Mouse (Mus musculus): Measurements from ENCODE around the gene Ppt2. TPM values are rescaled to one million over a fixed set of nuclear protein-coding genes. Genes with fewer than 3 reads are reported as not detected.
A peak's percentile ranks its signal among the peaks of the same experiment; 100 is the strongest.

Gene Ppt2
- total and polyA plus RNA-seq, 2 experiments = 22.5 to 38.5 TPM

DNA sequence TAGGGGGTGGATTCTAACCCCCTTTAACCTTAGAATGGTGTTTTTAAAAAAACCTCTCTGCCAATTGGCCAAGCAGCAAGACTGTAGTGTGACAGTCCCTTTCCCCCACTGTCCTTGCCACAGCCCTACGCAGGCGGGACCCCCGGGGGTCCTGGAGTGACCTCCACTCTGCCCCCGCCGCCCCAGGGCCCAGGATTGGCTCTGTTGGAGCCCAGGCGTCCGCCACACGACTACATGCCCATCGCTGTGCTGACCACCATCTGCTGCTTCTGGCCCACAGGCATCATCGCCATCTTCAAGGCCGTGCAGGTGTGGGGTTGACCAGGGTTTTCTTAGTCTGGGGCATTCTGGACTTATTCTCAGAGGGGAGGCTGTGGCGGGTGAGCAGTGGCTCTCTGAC, 3.3 kb upstream of the Ppt2 start:
- H3K27ac ChIP-seq (replicated peaks; ENCODE audit: insufficient read depth, low read depth, low read length) = no peak overlapping the region
- H3K4me3 ChIP-seq (ENCODE audit: insufficient read depth, low read depth, low read length) = no peak overlapping the region

DNA sequence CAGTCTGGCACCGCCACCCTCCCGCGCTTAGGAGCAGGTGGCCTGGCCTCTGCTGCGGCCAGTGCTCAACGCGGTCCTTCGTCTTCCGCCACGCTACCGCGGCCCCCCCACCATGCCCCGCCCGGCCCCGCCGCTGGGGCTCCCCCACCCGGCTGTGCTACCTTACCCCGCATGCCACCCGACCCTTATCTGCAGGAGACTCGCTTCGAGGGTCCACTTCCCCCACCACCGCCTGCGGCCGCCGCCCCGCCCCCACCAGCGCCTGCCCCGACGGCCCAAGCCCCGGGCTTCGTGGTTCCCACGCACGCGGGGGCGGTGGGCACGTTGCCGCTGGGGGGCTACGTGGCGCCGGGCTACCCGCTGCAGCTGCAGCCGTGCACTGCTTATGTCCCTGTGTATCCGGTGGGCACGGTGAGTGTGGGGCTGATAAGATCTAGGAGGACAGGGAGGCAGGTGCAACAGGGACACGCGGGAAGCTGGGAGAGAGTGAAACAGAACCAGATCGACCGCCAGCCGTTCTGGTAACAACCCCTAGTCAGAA, 2.5 kb upstream of the Ppt2 start:
- Histone ChIP-seq H3K79me2 (ENCODE audit: control insufficient read depth, insufficient read depth, low read length) (no peaks in the 10 kb centered on the region), H3K27ac (replicated peaks; ENCODE audit: insufficient read depth, low read depth, low read length) (no peak overlapping the region), H3K4me1 (ENCODE audit: control insufficient read depth, insufficient read depth, low read length) (0 out of 2 replicates have a peak, but pooled peaks cover 5% of the 10 kb centered on the region), H3K36me3 (ENCODE audit: control insufficient read depth, insufficient read depth, low read length) (no peaks in the 10 kb centered on the region), H3K4me3 (ENCODE audit: insufficient read depth, low read depth, low read length) (peak overlapping the region; percentile 22; the same call in 1 of the 2 replicates), H3K27me3 (ENCODE audit: control insufficient read depth, insufficient read depth, low read length) (no peaks in the 10 kb centered on the region), H3K9ac (ENCODE audit: low read depth, low read length) (peak overlapping the region; percentile 48; the same call in 1 of the 2 replicates)
- no peak for DNase-seq (ENCODE audit: extremely low read depth, low read depth, low spot score)
- 8% methylated on average over 43 of the region's 48 CpGs for WGBS
- TF ChIP-seq POLR2A (IDR thresholded peaks at IDR 0.05; ENCODE audit: extremely low read depth, insufficient read depth, low read length) (no peak), CTCF (IDR thresholded peaks at IDR 0.05; ENCODE audit: low read depth, low read length) (no peak)

More for the DNA sequence above, 3.3 kb upstream of the Ppt2 start:
- Histone ChIP-seq H3K4me1 (ENCODE audit: control insufficient read depth, insufficient read depth, low read length) (no peaks in the 10 kb centered on the region), H3K79me2 (ENCODE audit: control insufficient read depth, insufficient read depth, low read length) (no peaks in the 10 kb centered on the region), H3K9ac (ENCODE audit: low read depth, low read length) (0 out of 2 replicates have a peak overlapping the region, but pooled peaks have one; percentile 16), H3K27me3 (ENCODE audit: control insufficient read depth, insufficient read depth, low read length) (no peaks in the 10 kb centered on the region), H3K36me3 (ENCODE audit: control insufficient read depth, insufficient read depth, low read length) (no peaks in the 10 kb centered on the region)
- no peak for TF ChIP-seq POLR2A (IDR thresholded peaks at IDR 0.05; ENCODE audit: extremely low read depth, insufficient read depth, low read length)
- no peak for TF ChIP-seq CTCF (IDR thresholded peaks at IDR 0.05; ENCODE audit: low read depth, low read length)
- DNase-seq (ENCODE audit: extremely low read depth, low read depth, low spot score) = no peak
- 27% methylated on average over 12 of the region's 12 CpGs for WGBS

DNA sequence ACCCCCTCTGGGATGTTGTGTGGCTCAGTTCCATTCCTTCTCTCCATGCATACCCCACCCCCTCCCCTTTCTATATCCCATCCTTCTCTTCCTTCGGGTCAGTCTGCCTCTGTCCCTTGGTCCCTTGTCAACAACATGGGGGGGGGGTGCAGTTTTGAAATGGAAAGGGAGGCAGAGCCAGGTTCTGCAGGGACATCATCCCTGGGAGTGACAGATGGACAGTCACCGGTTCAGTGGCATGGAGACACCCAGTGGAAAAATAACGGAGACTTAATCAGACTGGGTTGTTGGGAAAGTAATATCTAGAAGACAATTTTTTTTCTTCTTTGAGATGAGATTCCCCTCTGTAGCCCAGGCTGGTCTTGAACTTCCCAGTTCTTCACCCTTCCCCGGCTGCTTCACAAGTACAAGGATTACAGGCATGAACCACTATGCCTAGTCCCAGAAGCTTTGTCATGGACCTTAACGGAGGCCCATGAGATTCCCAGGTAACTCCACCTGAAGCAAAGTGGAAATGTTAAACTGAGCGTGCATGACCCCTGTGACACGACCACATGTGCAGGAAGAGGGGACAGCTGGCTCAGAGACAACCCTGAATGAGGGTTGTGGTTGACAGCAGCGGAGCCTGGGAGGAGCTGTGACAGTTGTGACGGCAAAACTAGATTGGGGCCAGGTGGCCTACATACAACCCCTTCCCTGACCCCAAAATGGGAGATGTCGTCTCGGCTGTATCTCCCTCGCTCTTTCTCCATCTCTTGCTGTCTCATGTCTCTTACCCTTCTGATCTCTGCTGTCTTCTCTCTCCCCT, 1.7 kb upstream of the Ppt2 start:
- H3K27me3 ChIP-seq (ENCODE audit: control insufficient read depth, insufficient read depth, low read length) = no peaks in the 10 kb centered on the region
- H3K9ac ChIP-seq (ENCODE audit: low read depth, low read length) = no peak overlapping the region
- no peaks in the 10 kb centered on the region for H3K79me2 ChIP-seq (ENCODE audit: control insufficient read depth, insufficient read depth, low read length)
- no peak overlapping the region for H3K4me3 ChIP-seq (ENCODE audit: insufficient read depth, low read depth, low read length)
- H3K36me3 ChIP-seq (ENCODE audit: control insufficient read depth, insufficient read depth, low read length) = peaks cover 2% of the 10 kb centered on the region; the same call in 1 of the 2 replicates
- 68% methylated on average over 12 of the region's 12 CpGs for WGBS
- 0 out of 2 replicates have a peak, but pooled peaks cover 5% of the 10 kb centered on the region for H3K4me1 ChIP-seq (ENCODE audit: control insufficient read depth, insufficient read depth, low read length)
- H3K27ac ChIP-seq (replicated peaks; ENCODE audit: insufficient read depth, low read depth, low read length) = no peak overlapping the region
- DNase-seq (ENCODE audit: extremely low read depth, low read depth, low spot score) = no peak
- TF ChIP-seq CTCF (IDR thresholded peaks at IDR 0.05; ENCODE audit: low read depth, low read length) (no peak), POLR2A (IDR thresholded peaks at IDR 0.05; ENCODE audit: extremely low read depth, insufficient read depth, low read length) (no peak)

DNA sequence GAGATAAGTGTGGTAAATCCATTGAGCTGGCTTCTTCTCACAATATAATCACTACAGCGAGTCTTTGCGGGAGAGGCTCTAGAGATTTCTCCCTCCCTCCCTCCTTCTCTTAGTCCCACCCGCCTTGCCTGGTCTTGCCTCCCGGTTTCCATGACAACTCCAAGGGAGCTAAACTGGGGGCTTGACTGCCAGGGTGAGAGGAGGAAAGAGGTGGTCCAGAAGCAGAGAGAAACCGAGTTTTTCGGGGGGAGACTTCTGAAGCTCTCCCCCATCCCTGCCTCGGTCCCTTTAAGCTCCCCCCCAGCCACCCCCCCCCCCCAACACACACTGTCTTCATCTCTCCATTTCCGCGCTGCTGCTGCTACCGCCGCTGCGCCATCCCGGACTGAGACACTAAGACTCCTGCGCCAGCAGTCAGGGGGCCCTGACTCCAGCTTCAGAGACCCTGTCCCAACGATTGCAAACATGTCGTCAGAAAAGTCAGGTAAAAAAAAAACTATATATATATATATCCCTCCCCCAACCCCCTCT, 976 bp upstream of the Ppt2 start, which contains the start of gene Prrt1:
TSS of gene Prrt1 (plus strand) at position 313 of the 531 bp plus-strand sequence.
- Histone ChIP-seq H3K4me3 (ENCODE audit: insufficient read depth, low read depth, low read length) (no peak within 1 kb of the TSS), H3K9ac (ENCODE audit: low read depth, low read length) (no peak within 1 kb of the TSS), H3K36me3 (ENCODE audit: control insufficient read depth, insufficient read depth, low read length) (peaks cover 2% of the 10 kb centered on the region; the same call in 1 of the 2 replicates), H3K4me1 (ENCODE audit: control insufficient read depth, insufficient read depth, low read length) (0 out of 2 replicates have a peak, but pooled peaks cover 5% of the 10 kb centered on the region), H3K27ac (replicated peaks; ENCODE audit: insufficient read depth, low read depth, low read length) (peak within 1 kb of the TSS; percentile 82), H3K27me3 (ENCODE audit: control insufficient read depth, insufficient read depth, low read length) (no peaks in the 10 kb centered on the region), H3K79me2 (ENCODE audit: control insufficient read depth, insufficient read depth, low read length) (no peaks in the 10 kb centered on the region)
- 44% methylated on average over 16 of the region's 16 CpGs for WGBS
- no peak for TF ChIP-seq POLR2A (IDR thresholded peaks at IDR 0.05; ENCODE audit: extremely low read depth, insufficient read depth, low read length)
- no peak for TF ChIP-seq CTCF (IDR thresholded peaks at IDR 0.05; ENCODE audit: low read depth, low read length)
- DNase-seq (ENCODE audit: extremely low read depth, low read depth, low spot score) = no peak

DNA sequence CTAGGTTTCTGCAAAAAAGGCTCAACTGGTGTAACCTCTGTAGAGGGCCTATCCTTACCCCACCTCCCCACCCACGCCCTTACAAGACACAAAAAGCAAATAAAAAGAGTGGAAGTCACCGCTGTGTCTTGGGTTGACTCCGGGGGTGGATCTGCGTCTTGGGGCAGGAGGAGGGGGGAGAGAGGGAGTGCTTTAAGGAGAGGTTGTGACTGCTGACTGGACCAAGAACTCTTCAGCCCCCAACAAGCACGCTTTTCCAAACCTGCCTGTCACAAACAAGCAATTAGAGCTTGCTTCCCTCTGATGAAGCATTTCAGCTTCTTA, 296 bp upstream of the Ppt2 start:
- Histone ChIP-seq H3K4me3 (ENCODE audit: insufficient read depth, low read depth, low read length) (no peak overlapping the region), H3K36me3 (ENCODE audit: control insufficient read depth, insufficient read depth, low read length) (peaks cover 2% of the 10 kb centered on the region; the same call in 1 of the 2 replicates), H3K27me3 (ENCODE audit: control insufficient read depth, insufficient read depth, low read length) (no peaks in the 10 kb centered on the region), H3K9ac (ENCODE audit: low read depth, low read length) (no peak overlapping the region), H3K4me1 (ENCODE audit: control insufficient read depth, insufficient read depth, low read length) (0 out of 2 replicates have a peak, but pooled peaks cover 5% of the 10 kb centered on the region), H3K79me2 (ENCODE audit: control insufficient read depth, insufficient read depth, low read length) (no peaks in the 10 kb centered on the region), H3K27ac (replicated peaks; ENCODE audit: insufficient read depth, low read depth, low read length) (peak overlapping the region; percentile 82)
- 59% methylated on average over 5 of the region's 5 CpGs for WGBS
- TF ChIP-seq CTCF (IDR thresholded peaks at IDR 0.05; ENCODE audit: low read depth, low read length) = no peak
- no peak for TF ChIP-seq POLR2A (IDR thresholded peaks at IDR 0.05; ENCODE audit: extremely low read depth, insufficient read depth, low read length)
- DNase-seq (ENCODE audit: extremely low read depth, low read depth, low spot score) = no peak

All from liver, adult 2 months (tissue).